Mouse (Mus musculus) hindbrain, embryonic 14.5 days (tissue): ENCODE measurements around the gene Ccdc174. TPM values are rescaled to one million over a fixed set of nuclear protein-coding genes. Genes with fewer than 3 reads are reported as not detected.

Source experiments
- ATAC-seq: fragments of 200-750 bp; cut with Nextera tagmentation; 2 replicates; pipeline ENCODE4 v1.8.0; 2017; ENCODE audit warnings: moderate number of reproducible peaks, mild to moderate bottlenecking, moderate TSS enrichment, moderate library complexity; ENCODE audit not compliant: low FRiP score
- DNase-seq: peaks from one replicate; pipeline ENCODE4 v3.0.0-alpha.2; 2015; ENCODE audit warnings: low spot score
- H3K27ac ChIP-seq: fragments of 300-500 bp; sonication (generic); 2 replicates; pipeline ENCODE4 v1.5.1; 2014; ENCODE audit warnings: mild to moderate bottlenecking, moderate library complexity
- H3K27me3 ChIP-seq: fragments of 300-500 bp; sonication (generic); 2 replicates; pipeline ENCODE4 v1.6.1; 2014; ENCODE audit warnings: mild to moderate bottlenecking, low read length, mixed read lengths; ENCODE audit not compliant: control insufficient read depth, insufficient read depth
- H3K36me3 ChIP-seq: fragments of 300-500 bp; sonication (generic); replicated peaks from 2 replicates; pipeline ENCODE4 v1.6.1; 2014; ENCODE audit not compliant: control insufficient read depth, insufficient read depth
- H3K4me1 ChIP-seq: fragments of 300-500 bp; sonication (generic); replicated peaks from 2 replicates; pipeline ENCODE4 v1.6.1; 2014; ENCODE audit warnings: antibody characterized with exemption, low read length, mixed read lengths; ENCODE audit not compliant: control insufficient read depth, insufficient read depth
- H3K4me2 ChIP-seq: fragments of 300-500 bp; sonication (generic); replicated peaks from 2 replicates; pipeline ENCODE4 v1.6.1; 2014; ENCODE audit warnings: mild to moderate bottlenecking, moderate library complexity
- H3K4me3 ChIP-seq: fragments of 300-500 bp; sonication (generic); replicated peaks from 2 replicates; pipeline ENCODE4 v1.5.1; 2014; ENCODE audit warnings: mild to moderate bottlenecking, low read length
- H3K9ac ChIP-seq: fragments of 300-500 bp; sonication (generic); 2 replicates; pipeline ENCODE4 v1.6.1; 2014
- H3K9me3 ChIP-seq: fragments of 300-500 bp; sonication (generic); 2 replicates; pipeline ENCODE4 v1.6.1; 2016; ENCODE audit warnings: low read length; ENCODE audit not compliant: control insufficient read depth
- WGBS: fragments of 180-500 bp; shearing (Covaris S2); extraction: QIAGEN DNeasy Blood & Tissue Kit; methylation state at CpG from one replicate; pipeline ENCODE4 v1.1.7; 2014; 5-methylcytosine and 5-hydroxymethylcytosine counted together
- polyA plus RNA-seq: library from polyadenylated mRNA; unstranded; fragments of >200 nt; fragmentation: Nextera tagmentation; extraction: Ambion mirVana; gene quantifications from 2 replicates; pipeline ENCODE4 v1.2.1, GENCODE M21; 2014

Gene Ccdc174
- polyA plus RNA-seq = 32.4 and 37.7 TPM in 2 replicates

DNA sequence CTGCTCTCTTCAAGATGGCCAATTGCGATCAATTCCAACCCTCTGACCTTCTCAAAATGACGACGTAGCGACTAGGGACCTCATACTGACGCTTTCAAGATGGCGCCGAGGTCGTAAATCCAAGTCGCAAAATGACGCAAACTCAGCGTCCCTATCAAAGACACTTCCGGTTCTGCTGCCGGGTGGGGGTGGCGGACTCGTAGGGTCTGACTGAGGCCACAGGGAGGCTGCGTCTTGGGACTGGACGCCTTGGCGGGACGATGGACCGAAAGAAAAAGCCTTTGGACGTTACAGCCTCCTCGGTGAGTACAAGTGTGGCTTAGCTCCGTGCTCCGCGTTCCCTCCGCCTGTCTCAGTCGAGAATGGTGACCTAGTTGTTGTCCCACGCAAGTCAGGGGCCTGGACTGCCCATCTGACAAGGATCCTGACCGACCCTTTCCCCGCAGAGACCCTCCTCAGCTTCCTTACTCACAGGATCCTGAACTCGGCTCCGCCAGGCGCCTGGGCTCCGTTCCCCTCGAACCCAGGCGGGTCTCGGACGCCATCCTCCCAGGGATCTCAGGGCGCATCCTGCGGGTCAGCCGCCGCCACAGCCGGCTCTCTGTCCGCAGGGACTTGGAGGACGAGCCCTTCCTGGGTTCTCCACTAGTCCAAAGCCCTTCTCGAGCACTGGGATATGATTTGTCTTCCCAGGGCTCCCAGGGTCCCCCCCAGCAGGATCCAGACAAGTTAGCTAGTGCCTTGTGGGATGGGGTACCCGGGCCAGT lies at the start of gene Ccdc174:
Ccdc174 (plus strand) TSS at position 169 of the 767 bp plus-strand sequence.
- peak within 1 kb of the TSS; percentile 91 for H3K9ac ChIP-seq
- no peaks in the 10 kb centered on the region for H3K9me3 ChIP-seq
- H3K4me1 ChIP-seq = peaks cover 21% of the 10 kb centered on the region
- H3K27ac ChIP-seq = peak within 1 kb of the TSS; percentile 88
- H3K27me3 ChIP-seq = peaks cover 4% of the 10 kb centered on the region; the same call in 1 of the 2 replicates
- peaks cover 23% of the 10 kb centered on the region for H3K36me3 ChIP-seq
- H3K4me3 ChIP-seq = peak within 1 kb of the TSS; percentile 78
- WGBS = under 1% methylated on average over 47 of the region's 47 CpGs
- ATAC-seq (peak; percentile 93), DNase-seq (peak; percentile 98)
- peak within 1 kb of the TSS; percentile 88 for H3K4me2 ChIP-seq

DNA sequence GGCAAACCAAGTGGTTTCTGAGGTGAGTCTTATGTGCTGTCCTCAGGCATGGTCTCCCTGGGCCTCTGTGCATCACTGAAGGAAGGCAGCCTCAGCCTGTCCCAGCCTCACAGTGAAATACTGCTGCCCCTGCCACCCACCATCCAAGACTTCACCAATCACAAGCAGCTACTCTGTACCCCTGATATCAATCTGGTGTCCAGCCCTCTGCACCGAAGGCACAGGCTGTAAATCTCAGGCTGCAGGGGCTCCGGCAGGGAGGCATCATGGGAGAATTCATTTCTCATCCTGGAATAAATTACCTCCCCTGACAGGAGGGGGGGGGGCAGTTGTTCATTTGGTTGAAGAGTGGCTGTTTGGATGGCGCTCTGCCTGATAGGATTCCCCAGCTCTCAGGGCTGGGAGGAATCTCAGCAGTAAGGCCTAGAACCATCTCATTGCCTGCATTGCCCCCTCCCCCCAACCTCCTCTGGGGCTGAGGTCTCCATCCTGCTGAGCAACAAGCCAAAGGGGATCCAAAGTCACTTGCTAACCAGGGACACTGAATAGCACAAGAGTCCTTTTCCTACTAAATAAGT lies 44.9 kb upstream of the Ccdc174 start:
- Histone ChIP-seq H3K27me3 (no peaks in the 10 kb centered on the region), H3K4me2 (no peak overlapping the region), H3K36me3 (no peaks in the 10 kb centered on the region), H3K4me1 (peaks cover 11% of the 10 kb centered on the region), H3K9ac (no peak overlapping the region), H3K9me3 (no peaks in the 10 kb centered on the region), H3K4me3 (no peak overlapping the region), H3K27ac (no peak overlapping the region)
- ATAC-seq (no peak), DNase-seq (no peak)
- WGBS = 38% methylated on average over 3 of the region's 3 CpGs

DNA sequence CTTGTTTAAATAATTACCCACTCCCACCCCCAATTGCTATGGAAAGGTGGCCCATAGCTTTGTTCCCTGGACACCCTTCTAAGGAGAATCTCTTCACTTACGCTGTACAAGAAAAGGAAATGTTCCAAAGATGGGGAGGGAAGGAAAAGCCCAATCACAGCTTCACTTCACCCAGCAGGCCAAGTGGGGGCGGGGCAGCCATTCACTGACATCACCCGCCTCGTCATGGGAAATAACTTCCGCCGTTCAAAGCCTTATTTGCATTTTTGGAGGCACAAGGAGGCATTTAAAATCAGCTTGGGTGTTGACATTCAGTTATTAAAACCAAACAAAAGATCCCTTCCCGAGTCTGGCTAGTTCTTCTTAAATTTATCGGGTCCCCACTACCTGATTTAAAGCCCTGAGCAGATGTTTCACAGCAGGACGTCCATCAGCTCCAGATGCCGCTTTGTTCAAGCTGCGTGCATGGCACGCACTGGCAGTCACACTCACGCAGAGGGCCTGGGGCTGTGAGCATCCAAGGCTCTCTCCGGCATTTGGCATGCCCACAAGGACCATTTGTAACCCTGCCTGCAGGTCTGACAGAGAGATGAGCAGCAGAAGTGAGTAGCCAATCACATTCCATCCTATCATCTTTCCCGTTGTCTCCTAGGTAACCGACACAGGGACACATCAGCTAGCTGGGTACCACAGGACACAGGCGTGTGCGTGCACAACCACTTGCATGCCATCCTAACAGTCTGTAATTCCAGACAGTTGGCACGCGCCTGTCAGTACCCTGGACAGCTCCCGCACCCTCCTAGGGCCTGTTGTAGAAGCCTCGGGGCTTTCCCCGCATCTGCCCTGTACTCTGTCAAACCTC lies 38.6 kb upstream of the Ccdc174 start:
- DNase-seq (peak; percentile 86), ATAC-seq (peak; percentile 86)
- WGBS = 3% methylated on average over 23 of the region's 23 CpGs
- peak overlapping the region; percentile 51 for H3K4me2 ChIP-seq
- peaks cover 11% of the 10 kb centered on the region; the same call in 1 of the 2 replicates for H3K27me3 ChIP-seq
- peak overlapping the region; percentile 30 for H3K4me3 ChIP-seq
- H3K27ac ChIP-seq = peak overlapping the region; percentile 96
- peak overlapping the region; percentile 61 for H3K9ac ChIP-seq
- H3K4me1 ChIP-seq = peaks cover 28% of the 10 kb centered on the region
- H3K36me3 ChIP-seq = no peaks in the 10 kb centered on the region
- H3K9me3 ChIP-seq = no peaks in the 10 kb centered on the region

- H3K36me3 ChIP-seq = no peaks in the 10 kb centered on the region
- peak overlapping the region; percentile 60 for H3K4me3 ChIP-seq
- peak overlapping the region; percentile 79 for H3K4me2 ChIP-seq
- H3K27me3 ChIP-seq = peaks cover 13% of the 10 kb centered on the region; the same call in 1 of the 2 replicates
- no peaks in the 10 kb centered on the region for H3K9me3 ChIP-seq
- H3K27ac ChIP-seq = peak overlapping the region; percentile 40; the same call in 1 of the 2 replicates
- peak overlapping the region; percentile 85 for H3K9ac ChIP-seq
- peaks cover 24% of the 10 kb centered on the region for H3K4me1 ChIP-seq
- 4% methylated on average over 46 of the region's 46 CpGs for WGBS
- DNase-seq (no peak), ATAC-seq (0 out of 2 replicates have a peak, but pooled peaks have one; percentile 9)
Measured at GRCm38 (mm10) chr6:91842897-91843627, 34.8 kb upstream of the Ccdc174 start.

DNA sequence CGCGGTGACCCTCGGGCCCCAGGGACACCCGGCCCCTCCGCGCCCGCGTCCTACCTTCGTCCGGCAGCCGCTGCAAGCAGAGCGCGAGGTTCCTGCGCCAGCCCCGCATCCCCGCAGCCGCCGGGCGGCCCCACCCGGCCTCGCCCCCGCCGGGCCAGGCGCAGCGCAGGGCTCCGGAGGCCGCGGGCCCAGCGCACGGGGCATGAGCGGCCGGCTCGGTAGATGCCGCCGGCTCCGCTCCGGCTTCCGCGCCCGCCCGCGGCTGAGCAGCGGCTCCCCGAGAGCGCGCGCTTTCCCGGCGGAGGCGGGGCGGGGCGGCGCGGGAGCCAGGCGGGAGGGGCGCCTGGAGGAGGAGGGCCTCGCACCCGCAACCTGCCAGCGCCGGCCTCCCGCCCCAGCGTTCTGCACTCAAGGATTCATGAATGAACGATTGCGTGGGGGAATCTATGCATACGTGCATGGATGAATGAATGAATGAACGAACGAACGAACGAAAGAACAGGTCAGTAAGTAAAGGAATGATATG lies 34.2 kb upstream of the Ccdc174 start:
- WGBS = 2% methylated on average over 53 of the region's 69 CpGs
- Histone ChIP-seq H3K4me3 (peak overlapping the region; percentile 60), H3K27me3 (peaks cover 13% of the 10 kb centered on the region; the same call in 1 of the 2 replicates), H3K9me3 (no peaks in the 10 kb centered on the region), H3K9ac (peak overlapping the region; percentile 85), H3K27ac (peak overlapping the region; percentile 40; the same call in 1 of the 2 replicates), H3K36me3 (no peaks in the 10 kb centered on the region), H3K4me1 (peaks cover 19% of the 10 kb centered on the region), H3K4me2 (peak overlapping the region; percentile 79)
- no peak for ATAC-seq
- peak; percentile 52 for DNase-seq

- Histone ChIP-seq H3K9ac (no peak overlapping the region), H3K4me2 (no peak overlapping the region)
- WGBS = 5% methylated on average over 2 of the region's 2 CpGs
Measured at GRCm38 (mm10) chr6:91852550-91852949, 25.3 kb upstream of the Ccdc174 start.

DNA sequence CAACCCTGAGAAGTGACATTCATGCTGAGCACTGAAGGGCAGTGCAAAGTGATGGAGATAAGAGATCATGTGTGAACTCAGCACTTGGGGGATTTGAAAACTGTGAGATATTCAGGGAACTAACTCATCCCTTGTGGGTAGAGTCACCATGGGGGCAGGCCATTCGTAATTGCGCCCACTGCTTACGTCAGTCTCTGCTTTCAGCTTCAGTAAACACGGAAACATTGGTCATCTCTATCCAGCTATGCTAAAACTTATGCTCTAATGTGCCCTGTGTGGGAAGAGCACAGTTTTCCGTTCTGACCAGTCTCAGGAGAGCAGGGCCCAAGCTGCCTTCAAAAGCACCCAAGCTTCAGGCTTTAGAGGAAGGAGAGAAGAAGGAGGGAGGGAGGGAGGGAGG lies 19.5 kb upstream of the Ccdc174 start:
- H3K27me3 ChIP-seq = no peaks in the 10 kb centered on the region
- no peak overlapping the region for H3K27ac ChIP-seq
- H3K36me3 ChIP-seq = no peaks in the 10 kb centered on the region
- DNase-seq (no peak), ATAC-seq (no peak)
- H3K4me2 ChIP-seq = no peak overlapping the region
- H3K9me3 ChIP-seq = no peaks in the 10 kb centered on the region
- WGBS = 76% methylated on average over 5 of the region's 5 CpGs
- no peak overlapping the region for H3K4me3 ChIP-seq
- H3K9ac ChIP-seq = no peak overlapping the region
- no peaks in the 10 kb centered on the region for H3K4me1 ChIP-seq

More at GRCm38 (mm10) chr6:91852550-91852949, 25.3 kb upstream of the Ccdc174 start:
- no peak overlapping the region for H3K27ac ChIP-seq
- ATAC-seq = peak; percentile 73; the same call in 1 of the 2 replicates
- no peaks in the 10 kb centered on the region for H3K27me3 ChIP-seq
- H3K4me3 ChIP-seq = no peak overlapping the region
- no peaks in the 10 kb centered on the region for H3K4me1 ChIP-seq
- no peaks in the 10 kb centered on the region for H3K36me3 ChIP-seq
- no peaks in the 10 kb centered on the region for H3K9me3 ChIP-seq
- peak; percentile 60 for DNase-seq

DNA sequence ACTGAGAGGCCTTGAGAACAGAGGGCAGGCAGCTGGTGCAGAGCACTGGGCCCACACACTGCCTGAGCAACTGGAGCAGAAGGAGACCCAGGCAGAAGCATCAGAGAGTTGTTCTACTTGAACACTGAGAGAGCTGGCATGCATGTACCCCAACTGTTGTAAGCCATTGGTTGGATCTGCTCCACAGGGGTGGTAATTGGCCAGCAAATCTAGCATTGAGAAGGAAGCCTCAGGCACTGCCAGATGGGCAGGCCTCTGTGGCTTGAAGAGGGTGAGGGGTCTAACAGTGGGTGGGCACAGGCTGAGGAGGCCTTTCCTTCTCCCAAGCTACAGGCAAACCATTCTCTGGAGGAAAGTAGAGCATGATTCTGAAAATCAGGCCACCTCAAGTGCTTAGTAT lies 15.0 kb upstream of the Ccdc174 start:
- H3K9me3 ChIP-seq = no peaks in the 10 kb centered on the region
- ATAC-seq (no peak), DNase-seq (no peak)
- H3K9ac ChIP-seq = no peak overlapping the region
- no peaks in the 10 kb centered on the region for H3K4me1 ChIP-seq
- H3K36me3 ChIP-seq = no peaks in the 10 kb centered on the region
- no peak overlapping the region for H3K4me2 ChIP-seq
- no peak overlapping the region for H3K4me3 ChIP-seq
- no peaks in the 10 kb centered on the region for H3K27me3 ChIP-seq
- no peak overlapping the region for H3K27ac ChIP-seq
